Mouse (Mus musculus) testis, adult 2 months (tissue): ENCODE measurements at regions not wholly inside any gene's neighbourhood (a gene's known extent, or its start where the extent isn't known, plus 50 kb on each side); places are given as distances from the start of the nearest gene placed in this dataset.

ENCODE experiments used
- CTCF ChIP-seq: fragments of 200-500 bp; IDR thresholded peaks from 2 replicates; pipeline ENCODE4 v1.5.1; 2012; ENCODE audit warnings: low read depth, mild to moderate bottlenecking, inconsistent platforms, low read length, moderate library complexity; ENCODE audit not compliant: control insufficient read depth, insufficient read depth, insufficient replicate concordance
- POLR2A ChIP-seq: fragments of 200-500 bp; IDR thresholded peaks from 2 replicates; pipeline ENCODE4 v1.6.1; 2012; ENCODE audit warnings: low read depth, mild to moderate bottlenecking, inconsistent platforms, low read length, moderate library complexity; ENCODE audit not compliant: control insufficient read depth

GRCm38 (mm10) chr6:101777864-101778263 is 400.2 kb upstream of the Pdzrn3 start:
- TF ChIP-seq CTCF, result no peak
- TF ChIP-seq POLR2A, result no peak
